Mouse (Mus musculus) frontal cortex, postnatal 10 days (tissue): ENCODE measurements at regions not wholly inside any gene's neighbourhood (a gene's known extent, or its start where the extent isn't known, plus 50 kb on each side); places are given as distances from the start of the nearest gene placed in this dataset.

ENCODE experiments used
- DNase-seq, 2 experiments: peaks; one replicate each; pipeline ENCODE4 v3.0.0; 2022; ENCODE audit warnings: low spot score in 2 of 2, mixed read lengths in 1 of 2

DNA sequence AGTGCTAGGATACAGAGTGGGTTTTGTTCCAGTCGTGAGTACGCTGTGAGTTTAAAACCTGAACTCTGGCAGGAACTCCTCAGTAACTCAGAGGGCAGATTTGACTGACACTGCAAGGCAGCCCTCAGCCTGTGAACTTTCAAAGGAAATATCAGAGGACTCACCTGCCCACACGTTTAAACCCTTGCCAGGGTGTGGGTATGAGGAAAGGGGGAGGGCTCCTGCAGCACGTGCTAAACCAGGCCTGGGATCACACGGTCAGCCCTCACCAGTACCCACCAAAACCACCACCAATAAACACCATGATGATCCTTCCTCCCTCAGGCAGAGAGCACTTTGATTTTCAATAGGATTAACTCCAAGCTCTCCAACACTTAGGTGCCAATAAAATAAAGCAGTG is 192.8 kb upstream of the Runx1 start:
- DNase-seq: no peak

DNA sequence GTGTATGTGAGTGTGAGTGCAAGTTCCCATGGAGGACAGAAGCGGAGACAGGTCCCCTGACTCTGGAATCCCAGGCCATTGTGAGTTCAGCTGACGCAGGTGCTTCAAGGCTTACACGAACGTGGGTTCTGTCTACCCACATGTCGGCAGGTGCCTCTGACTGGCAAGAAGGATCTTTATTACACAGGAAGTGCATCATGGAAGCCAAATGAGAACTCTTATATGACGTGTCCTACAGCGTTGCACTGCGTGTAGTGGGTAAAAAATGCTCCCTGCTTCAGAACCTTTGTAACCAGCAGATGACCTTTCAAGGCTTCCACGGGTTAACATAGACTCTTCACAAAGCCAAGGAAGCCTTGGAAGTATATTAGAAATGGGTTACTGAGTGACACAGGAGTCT is 191.1 kb upstream of the Runx1 start:
- no peak for DNase-seq

DNA sequence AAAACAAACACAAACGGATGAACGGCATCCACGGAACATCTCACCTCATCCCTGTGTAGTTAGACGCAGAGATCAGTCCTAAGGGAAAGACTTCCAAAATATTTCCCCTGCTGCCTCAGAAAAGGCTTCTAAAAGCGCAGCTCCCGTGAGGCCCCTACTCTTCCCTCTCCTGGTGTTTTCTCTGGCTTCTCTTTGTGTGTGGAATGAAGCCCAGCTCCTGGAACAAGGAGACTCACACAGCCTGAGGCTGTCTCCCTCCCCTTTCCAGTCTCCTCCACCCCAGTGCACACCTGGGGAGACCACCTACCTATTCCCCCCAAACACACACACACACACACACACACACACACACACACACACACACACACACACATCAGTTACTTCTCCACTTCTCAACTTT is 189.7 kb upstream of the Runx1 start:
- no peak for DNase-seq

DNA sequence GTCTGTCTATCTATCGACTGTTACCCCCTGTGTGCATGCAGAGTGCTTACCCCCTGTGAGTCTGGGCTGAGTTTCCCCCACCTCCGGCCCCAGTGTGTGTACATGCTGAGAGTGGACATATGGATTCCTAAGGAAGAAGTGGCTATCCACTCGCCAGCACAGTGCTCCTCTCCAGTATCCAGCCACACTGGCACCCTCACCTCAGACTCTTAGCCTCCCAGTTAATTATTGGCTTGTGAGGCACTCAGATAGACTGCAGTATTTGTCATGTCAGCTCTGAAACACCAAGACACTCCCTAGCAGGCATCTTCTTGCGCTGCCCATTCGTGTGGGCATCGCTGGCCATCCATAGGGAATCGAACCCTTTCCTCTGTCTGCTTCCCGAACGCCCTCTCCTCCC is 189.0 kb upstream of the Runx1 start:
- no peak for DNase-seq

DNA sequence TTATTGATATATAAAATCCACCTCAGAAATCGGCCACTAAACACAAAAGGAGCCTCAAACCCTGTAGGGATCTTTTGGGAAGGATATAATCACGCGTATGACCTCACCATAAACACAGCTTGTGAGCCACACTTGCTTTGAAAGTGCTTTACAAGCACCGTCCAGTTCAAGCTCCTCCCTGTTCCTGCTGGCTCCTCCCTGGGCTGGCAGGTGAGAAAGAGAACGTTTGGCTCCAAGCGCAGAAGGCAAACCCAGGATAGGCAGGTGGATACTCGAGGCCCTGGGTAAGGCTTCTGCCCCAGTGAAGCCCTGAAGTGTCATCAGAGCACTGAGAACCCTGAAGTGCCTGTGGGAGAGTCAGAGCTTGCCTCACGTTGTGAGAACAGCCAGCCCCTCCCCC is 187.9 kb upstream of the Runx1 start:
- DNase-seq: no peak

DNA sequence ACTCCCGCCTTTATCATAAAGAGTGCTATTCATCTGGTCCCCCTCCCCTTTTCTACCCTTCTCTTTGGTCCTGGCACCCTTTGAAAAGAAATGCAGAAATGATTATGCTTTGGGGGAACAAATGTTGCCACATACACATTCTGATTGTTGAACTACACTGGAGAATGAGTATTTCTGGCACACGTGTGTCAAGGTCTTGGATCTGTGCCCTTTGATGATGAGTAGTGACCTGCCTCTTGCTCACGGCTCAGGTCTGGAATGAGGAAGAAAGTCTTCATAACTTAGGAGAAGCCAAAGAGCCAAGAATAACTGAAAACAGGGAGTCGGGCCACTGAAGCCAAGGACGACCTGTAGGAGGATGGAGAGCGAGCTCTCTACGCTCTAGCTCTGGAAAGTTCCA is 187.3 kb upstream of the Runx1 start:
- no peak for DNase-seq

DNA sequence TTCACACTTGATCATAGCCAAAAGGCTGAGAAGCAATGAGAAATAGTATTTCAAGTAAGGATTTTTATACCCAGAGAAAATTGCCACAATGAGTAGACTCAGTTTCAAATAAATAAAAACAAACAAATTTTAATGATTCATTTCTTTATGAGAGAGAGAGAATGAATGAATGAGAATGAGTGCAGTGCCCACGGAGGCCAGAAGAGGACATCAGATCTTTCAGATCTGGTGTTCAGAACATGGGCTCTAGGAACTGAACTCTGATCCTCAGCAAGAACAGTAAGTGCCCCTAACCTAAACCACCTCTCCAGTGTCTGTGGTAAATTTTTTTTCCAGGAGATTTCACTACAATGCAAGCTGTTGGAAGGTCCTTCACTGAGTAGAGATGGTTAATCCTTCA is 185.5 kb upstream of the Runx1 start:
- DNase-seq: no peak

DNA sequence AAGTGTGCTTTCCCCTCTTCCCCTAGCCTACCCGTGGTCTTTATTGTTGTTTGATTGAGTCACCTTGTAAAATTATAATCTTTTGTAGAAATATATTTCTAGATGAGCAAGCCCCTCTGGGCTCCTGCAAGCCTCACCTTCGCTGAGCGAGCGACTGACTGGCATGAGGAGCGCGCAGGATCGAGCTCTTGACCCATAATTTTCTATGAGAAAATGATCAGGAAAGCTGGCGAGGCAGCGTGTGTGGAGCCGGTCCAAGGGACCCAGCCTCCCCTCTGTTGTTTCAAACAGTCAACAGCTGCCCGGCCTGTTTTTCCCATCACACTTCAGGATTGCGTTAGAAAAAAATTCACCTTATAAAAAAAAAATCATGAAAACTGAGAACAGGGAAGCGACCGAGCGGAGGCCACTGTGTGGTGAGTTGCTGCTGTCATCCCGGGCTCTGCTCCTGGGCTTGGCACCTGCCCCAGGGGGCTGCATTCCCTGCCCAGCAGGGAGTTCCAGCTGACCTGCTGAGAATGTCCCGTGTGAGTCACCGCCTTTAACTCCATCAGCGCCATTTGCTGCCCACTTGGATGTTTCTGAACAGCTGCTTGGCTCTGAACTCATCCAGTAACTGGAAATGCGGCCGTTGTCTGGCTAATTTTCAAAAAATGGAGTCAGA is 180.5 kb upstream of the Runx1 start:
- DNase-seq: no peak

DNA sequence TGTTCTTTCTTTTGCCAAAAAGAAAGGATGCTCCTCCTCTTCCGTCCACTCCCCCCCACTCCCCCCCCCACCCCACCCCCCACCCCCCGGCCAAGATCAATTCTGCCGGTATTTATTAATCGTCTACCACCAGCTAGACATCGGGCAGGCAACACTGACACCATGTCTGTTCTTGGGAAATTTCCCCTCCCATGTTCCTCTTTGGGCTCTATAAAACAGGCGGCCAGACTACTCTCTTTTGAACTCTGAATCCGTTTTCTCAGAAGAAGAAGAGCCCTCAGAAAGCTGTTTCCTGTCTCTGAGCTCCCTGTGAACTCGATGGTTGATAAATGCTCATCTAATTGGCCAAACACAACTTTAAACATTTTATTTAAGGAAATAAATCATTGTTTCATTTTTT is 179.5 kb upstream of the Runx1 start:
- no peak for DNase-seq

DNA sequence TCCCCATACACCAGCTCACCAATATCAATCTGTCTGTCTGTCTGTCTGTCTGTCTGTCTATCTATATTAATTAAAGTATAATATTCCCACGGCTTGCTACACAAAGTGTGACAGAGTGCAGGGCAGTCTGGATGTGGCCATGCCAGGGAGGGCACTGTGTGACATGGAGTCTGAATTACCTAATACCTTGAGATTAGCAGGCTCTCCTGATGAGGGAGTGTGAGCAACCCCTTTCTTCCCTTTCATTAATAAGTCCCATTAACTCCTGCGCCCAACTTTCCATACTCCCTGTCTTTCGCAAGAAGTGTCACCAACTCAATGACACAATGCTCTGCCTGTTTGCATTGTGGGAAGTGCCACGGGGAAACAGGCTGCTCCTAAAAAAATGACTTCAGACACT is 177.9 kb upstream of the Runx1 start:
- DNase-seq: no peak

DNA sequence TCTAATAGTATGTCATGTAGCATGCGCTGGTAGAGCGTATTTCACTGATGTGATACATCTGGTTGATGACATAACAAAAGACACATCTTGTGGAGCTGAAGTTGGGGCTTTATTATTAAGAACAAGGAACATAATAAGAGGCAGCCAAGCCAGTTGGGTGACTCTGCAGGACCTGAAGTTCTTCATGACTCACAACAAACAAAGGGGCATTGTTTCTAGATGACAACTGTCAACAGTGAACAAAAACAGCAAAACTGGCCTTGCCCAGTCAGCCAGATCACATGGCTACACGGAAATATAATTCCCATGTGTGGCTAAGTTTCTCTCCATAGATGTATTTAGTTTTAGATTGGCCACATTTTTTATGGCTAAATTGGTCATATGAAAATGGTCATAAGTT is 172.7 kb upstream of the Runx1 start:
- no peak for DNase-seq

DNA sequence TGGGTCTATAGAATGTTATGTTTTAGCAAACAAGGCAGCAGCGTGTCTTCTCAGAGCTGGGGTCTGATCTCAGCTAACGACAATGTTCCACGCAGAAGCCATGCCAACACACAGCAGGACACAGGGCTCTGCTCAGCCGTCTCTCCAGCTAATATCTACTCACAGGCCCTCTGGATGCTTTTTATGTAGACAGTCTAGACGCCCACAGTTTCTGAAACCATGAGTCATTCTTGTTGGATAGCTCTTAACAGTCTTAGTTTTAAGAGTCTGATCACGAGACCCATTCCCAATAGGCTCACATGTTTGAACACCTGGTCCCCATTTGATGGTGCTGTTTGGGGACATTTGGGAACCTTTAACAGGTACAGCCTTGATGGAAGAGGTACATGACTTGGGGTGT is 171.7 kb upstream of the Runx1 start:
- DNase-seq: no peak

DNA sequence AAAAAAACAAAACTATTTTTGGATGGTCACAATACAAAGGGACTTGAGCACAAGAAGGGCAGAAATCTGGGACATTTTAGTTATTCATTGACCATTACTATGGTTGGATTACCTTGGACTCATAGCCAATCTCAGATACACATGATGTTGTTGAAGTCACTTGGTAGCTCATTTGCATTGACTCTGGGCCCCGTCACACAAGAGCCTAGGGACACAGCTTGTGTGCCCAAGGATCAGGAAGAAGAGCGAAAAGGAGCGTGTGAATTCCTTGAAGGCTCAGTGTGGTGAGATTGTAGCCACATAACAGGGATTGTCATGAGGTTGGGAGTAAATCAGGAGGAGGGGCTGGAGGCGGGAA is 170.0 kb upstream of the Runx1 start:
- DNase-seq: no peak

DNA sequence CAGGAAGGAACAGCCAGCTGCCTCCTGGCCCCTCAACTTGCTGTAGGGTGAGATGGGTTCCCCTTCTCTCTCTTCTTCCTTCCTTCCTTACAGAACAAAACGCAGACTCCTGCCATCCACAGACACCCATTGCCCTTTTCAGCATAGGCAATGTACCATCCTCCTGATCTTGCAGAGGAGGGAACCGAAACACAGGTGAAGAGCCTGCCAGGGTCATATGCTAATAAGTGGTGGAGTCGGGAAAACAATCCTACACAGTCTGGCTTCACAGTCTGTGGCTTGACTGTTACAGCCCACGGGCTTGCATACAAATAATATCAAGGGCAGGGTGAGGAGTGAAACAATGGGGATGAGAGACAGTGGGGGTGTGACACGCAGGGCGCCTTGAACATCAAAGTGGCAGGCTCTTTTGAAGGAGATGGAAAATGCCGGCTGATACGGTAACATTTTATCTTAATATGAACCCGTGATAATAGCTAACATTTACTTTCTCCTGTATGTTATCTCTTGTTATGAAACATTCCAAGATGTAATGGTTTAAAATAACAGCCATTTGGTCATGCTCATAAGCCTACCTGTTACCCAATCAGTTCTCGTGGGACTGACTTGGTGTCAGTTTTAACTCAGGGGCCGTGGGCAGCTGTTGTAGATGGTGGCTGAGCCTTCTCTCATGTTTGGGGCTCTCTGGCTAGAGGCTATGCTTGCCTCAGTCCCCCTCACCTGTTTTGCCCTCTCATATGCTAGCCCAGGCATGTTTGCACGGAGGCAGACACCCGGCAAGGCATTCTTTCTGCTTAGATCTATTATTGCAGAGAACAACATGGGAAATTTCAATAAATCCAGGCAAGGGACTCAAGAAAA is 169.4 kb upstream of the Runx1 start:
- DNase-seq: no peak

DNA sequence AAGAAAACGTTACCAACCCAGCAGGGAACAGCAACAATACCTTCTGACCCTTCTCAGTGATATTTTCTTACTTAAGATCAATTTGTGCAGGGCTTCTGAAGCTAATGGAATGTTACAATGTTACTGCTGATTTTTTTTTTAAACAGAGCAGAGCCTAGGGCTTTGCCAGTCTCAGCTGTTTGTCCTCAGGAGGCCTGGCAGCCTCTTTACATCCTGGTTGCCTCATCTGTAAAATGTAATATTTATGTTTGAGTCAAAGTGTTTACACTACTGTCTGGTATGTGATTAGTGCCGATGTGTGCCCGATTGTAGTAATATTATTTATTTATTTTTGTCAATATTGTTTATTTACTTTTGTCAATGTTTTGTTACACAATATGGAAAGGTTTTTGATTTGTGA is 166.9 kb upstream of the Runx1 start:
- no peak for DNase-seq

DNA sequence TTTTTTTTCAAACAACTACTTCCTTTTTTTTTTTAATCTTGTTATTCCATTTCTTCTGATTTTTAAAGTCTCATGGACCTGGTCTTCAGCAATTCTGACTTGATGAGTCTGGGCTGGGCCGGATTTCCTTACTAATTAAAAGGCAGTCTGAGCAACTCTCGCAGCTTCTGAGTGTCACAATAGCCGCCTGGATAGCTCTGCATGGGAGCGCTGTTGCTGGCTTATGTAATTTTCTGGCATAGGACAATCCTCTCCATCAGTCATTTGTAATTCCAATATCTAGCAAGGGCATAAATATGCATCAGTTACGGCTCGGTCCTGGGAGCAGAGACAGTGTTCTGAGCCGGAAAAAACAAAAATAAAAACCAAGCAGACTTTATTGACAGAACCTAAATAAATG is 165.5 kb upstream of the Runx1 start:
- DNase-seq: no peak

DNA sequence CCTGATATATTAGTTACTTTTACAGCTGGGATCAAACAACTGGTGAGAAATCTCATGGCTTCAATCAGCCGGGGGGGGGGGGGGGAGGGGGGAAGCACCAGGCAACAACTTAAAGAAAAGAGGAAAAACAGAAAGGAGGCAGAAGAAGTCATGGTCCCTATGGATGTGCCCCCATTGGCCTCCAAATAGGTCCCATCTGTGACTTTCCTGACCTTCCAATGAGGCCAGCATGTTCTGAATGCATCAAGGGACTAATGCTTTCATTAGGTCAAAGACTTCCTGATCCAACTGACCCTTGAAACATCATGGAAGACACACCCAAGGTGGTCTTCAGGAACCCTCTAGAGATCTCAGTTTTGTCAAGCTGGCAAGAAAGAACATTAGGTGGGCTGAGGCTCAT is 162.5 kb upstream of the Runx1 start:
- DNase-seq: no peak

DNA sequence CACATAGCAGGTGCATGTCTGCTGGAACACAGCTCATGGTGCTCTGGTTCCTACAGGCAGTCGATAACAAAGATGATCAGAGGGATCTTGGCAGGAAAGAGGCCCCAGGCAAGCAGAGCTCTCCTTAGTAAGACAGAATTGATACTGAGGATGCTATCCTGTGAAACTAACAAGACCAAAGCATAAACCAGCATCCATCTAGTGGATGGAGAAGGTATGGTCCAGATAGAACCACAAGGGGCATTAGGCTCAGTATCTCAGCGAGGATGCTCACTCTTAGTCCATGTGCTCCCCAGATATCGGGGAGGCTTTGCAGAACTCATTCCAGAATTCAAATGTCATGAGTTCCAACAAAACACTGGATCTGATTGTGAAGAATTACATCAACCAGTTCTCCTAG is 162.1 kb upstream of the Runx1 start:
- no peak for DNase-seq

DNA sequence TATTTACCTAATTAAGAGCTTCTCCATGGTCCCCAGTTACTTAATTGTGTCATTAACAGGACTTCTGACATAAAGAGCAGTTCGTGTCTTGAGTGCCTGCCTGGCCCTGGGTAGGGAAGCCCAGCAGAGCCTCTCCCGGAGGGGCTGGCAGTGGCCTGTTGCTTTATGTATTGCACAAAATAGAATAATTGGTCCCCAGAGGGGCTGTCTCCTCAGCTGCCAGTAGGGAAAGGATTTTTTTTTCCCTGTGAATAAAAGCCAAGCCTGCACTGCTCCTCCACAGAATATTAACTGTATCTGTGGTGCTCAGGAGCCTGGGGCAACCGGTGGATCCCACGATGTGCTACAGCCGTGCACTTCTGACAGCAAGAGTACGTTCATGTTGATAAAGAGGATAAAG is 159.8 kb upstream of the Runx1 start:
- no peak for DNase-seq

DNA sequence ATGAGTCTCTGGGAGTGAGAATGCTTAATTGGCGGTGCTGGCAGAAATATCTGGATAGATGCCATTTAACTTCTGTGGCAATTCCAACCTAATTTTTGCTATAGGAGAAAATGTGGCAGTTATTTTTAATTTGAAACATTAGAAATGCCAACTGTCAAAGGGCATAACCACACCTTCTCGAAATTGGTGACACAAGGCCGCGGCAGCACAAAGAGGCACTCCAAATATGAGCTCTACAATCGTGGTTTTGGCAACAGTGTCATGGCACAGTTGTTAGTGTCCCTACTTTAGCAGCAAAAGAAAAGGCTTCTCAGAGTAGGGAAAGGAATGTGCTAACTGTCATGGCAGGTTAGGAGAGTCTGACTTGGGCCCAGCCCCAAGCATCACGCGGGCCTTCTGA is 157.0 kb upstream of the Runx1 start:
- no peak for DNase-seq

DNA sequence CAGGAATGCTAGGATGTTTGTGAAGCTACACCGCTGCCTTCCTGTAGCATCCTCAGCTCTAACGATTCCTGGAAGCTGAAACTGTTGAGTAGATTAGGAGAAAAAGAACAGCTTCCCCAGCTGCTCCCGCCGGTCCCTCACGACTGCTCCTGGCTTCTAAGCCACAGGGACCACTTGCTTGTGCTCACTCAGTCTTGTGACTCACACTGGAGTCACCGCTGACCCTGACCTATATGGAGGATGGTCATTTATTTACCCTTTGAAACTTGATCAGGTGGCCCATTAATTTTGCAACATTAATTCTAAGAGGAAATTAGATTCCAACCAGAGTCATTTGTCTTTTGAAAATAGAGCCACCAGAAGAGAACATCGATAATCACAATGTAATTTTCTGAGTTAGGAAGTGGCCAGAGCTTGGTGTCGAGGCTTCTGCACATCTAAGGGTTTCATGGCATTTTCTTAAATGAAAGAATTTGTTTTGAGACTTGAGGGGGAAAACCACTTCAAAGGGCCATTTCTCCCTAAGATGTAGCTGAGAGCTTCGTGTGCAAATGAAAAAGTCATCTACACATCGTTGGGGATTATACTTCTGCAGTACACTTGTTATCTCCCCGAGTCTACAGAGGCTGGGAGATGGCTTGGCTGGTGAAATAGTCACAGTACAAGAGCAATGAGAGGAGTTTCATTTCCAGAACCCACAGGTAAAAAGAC is 153.8 kb upstream of the Runx1 start:
- DNase-seq: no peak

DNA sequence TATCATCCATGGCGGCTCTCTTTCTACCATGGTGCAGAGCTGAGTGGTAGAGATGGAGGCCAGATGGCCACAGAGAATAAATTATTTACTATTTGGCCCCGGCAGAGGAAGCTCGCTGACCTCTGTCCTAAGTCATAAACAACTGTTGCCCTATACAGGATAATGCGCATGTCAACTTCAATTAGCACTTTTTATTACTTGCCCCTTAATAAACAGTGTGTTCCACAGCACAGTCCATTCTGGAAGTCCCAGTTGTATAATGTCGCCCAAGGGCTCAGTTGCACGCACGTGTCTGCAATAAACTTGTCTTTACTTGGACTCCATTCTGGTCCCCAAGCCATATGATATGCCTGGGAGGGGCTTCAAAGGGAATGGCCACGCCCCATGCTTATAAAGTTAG is 150.1 kb upstream of the Runx1 start:
- no peak for DNase-seq

DNA sequence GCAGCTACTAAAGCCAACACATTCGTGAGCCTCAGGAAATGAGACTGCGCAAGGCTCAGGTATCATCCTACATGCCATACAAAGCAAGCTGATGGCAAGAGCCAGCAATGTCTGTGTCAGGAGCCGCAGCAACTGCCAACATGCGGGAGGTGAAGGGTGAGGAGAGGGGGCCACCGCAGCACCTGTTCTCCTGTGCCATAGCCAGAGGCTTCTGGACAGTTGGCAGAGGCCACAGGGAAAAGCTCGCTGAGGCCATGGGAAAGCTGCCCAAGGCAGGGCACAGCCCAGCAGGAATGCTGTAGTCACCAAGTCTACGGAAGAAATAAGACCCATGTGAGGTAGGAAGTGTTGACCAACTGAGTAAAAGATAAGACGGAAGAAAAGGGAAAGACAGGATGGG is 149.1 kb upstream of the Runx1 start:
- DNase-seq: no peak
